Mouse (Mus musculus) urinary bladder, postnatal 25 days (tissue): ENCODE measurements around the gene Ugt1a9.

ENCODE experiments used
- DNase-seq: peaks from one replicate; pipeline ENCODE4 v3.0.0; 2022; ENCODE audit warnings: low spot score

Ugt1a9 gene

GRCm38 (mm10) chr1:88258881-88259642 lies 188.5 kb downstream of the Ugt1a9 start:
- peak; percentile 75 for DNase-seq

GRCm38 (mm10) chr1:88259643-88260024 lies 189.0 kb downstream of the Ugt1a9 start:
- no peak for DNase-seq

- no peak for DNase-seq
Observed at GRCm38 (mm10) chr1:88260114-88260513, 189.5 kb downstream of the Ugt1a9 start.

- DNase-seq, result no peak
Observed at GRCm38 (mm10) chr1:88260604-88261377, 190.2 kb downstream of the Ugt1a9 start.

GRCm38 (mm10) chr1:88261706-88262105 lies 191.1 kb downstream of the Ugt1a9 start:
- peak; percentile 57 for DNase-seq

GRCm38 (mm10) chr1:88262255-88262654 lies 191.7 kb downstream of the Ugt1a9 start:
- peak; percentile 99 for DNase-seq

- DNase-seq, result no peak
Observed at GRCm38 (mm10) chr1:88262961-88263360, 192.4 kb downstream of the Ugt1a9 start.

GRCm38 (mm10) chr1:88263778-88264177 lies 193.2 kb downstream of the Ugt1a9 start:
- DNase-seq, result no peak

GRCm38 (mm10) chr1:88264237-88264868 lies 193.8 kb downstream of the Ugt1a9 start:
- no peak for DNase-seq

GRCm38 (mm10) chr1:88264869-88265240 lies 194.3 kb downstream of the Ugt1a9 start:
- DNase-seq, result no peak

GRCm38 (mm10) chr1:88266123-88266522 lies 195.5 kb downstream of the Ugt1a9 start:
- no peak for DNase-seq

- no peak for DNase-seq
Observed at GRCm38 (mm10) chr1:88267489-88267888, 196.9 kb downstream of the Ugt1a9 start.

- no peak for DNase-seq
Observed at GRCm38 (mm10) chr1:88268070-88268469, 197.5 kb downstream of the Ugt1a9 start.
